Mouse (Mus musculus) hindbrain, embryonic 16.5 days (tissue): ENCODE measurements around the gene Ino80e. TPM values are rescaled to one million over a fixed set of nuclear protein-coding genes. Genes with fewer than 3 reads are reported as not detected.

ENCODE experiments used
- ATAC-seq: fragments of 200-750 bp; cut with Nextera tagmentation; 2 replicates; pipeline ENCODE4 v1.8.0; 2017; ENCODE audit warnings: moderate TSS enrichment, moderate library complexity
- H3K27ac ChIP-seq: fragments of 300-500 bp; sonication (generic); 2 replicates; pipeline ENCODE4 v1.5.1; 2014; ENCODE audit warnings: low read depth, mild to moderate bottlenecking, control low read depth, low read length, moderate library complexity
- H3K27me3 ChIP-seq: fragments of 300-500 bp; sonication (generic); replicated peaks from 2 replicates; pipeline ENCODE4 v1.6.1; 2014; ENCODE audit warnings: low read length; ENCODE audit not compliant: control insufficient read depth, insufficient read depth
- H3K36me3 ChIP-seq: fragments of 300-500 bp; sonication (generic); 2 replicates; pipeline ENCODE4 v1.6.1; 2014; ENCODE audit warnings: mild to moderate bottlenecking, low read length, moderate library complexity, mixed read lengths; ENCODE audit not compliant: control insufficient read depth, insufficient read depth
- H3K4me1 ChIP-seq: fragments of 300-500 bp; sonication (generic); 2 replicates; pipeline ENCODE4 v1.6.1; 2014; ENCODE audit warnings: low read depth, low read length; ENCODE audit not compliant: control insufficient read depth, insufficient read depth
- H3K4me2 ChIP-seq: fragments of 300-500 bp; sonication (generic); 2 replicates; pipeline ENCODE4 v1.6.1; 2014; ENCODE audit warnings: mild to moderate bottlenecking, low read length, control low read depth, moderate library complexity
- H3K4me3 ChIP-seq: fragments of 300-500 bp; sonication (generic); 2 replicates; pipeline ENCODE4 v1.5.1; 2014; ENCODE audit warnings: mild to moderate bottlenecking, low read length, control low read depth, moderate library complexity
- H3K9ac ChIP-seq: fragments of 300-500 bp; sonication (generic); 2 replicates; pipeline ENCODE4 v1.6.1; 2014; ENCODE audit warnings: low read depth, mild to moderate bottlenecking, control low read depth, low read length, moderate library complexity
- H3K9me3 ChIP-seq: fragments of 300-500 bp; sonication (generic); 2 replicates; pipeline ENCODE4 v1.6.1; 2014; ENCODE audit warnings: mild to moderate bottlenecking, low read length, moderate library complexity; ENCODE audit not compliant: control insufficient read depth
- WGBS: fragments of 180-500 bp; shearing (Covaris S2); extraction: QIAGEN DNeasy Blood & Tissue Kit; methylation state at CpG from one replicate; pipeline ENCODE4 v1.1.7; 2014; 5-methylcytosine and 5-hydroxymethylcytosine counted together
- polyA plus RNA-seq: library from polyadenylated mRNA; unstranded; fragments of >200 nt; fragmentation: Nextera tagmentation; extraction: Ambion mirVana; gene quantifications from 2 replicates; pipeline ENCODE4 v1.2.1, GENCODE M21; 2015

Ino80e gene
- polyA plus RNA-seq, 1 experiment from 2014 or later, result 88.3 TPM

- Histone ChIP-seq H3K9me3 (no peaks in the 10 kb centered on the region), H3K36me3 (peaks cover 2% of the 10 kb centered on the region; the same call in 1 of the 2 replicates), H3K4me1 (peaks cover 26% of the 10 kb centered on the region), H3K27me3 (no peaks in the 10 kb centered on the region), H3K9ac (peak overlapping the region; percentile 70), H3K4me3 (peak overlapping the region; percentile 48), H3K4me2 (peak overlapping the region; percentile 73), H3K27ac (peak overlapping the region; percentile 72; the same call in 1 of the 2 replicates)
- ATAC-seq, result peak; percentile 11
- 8% methylated on average over 10 of the region's 10 CpGs for WGBS
Observed at GRCm38 (mm10) chr7:126823940-126824339, 38.2 kb downstream of the Ino80e start.

- peak; percentile 84 for ATAC-seq
- no peaks in the 10 kb centered on the region for H3K27me3 ChIP-seq
- peak overlapping the region; percentile 72 for H3K27ac ChIP-seq
- peaks cover 26% of the 10 kb centered on the region for H3K4me1 ChIP-seq
- WGBS, result 0% methylated on average over 11 of the region's 19 CpGs
- no peaks in the 10 kb centered on the region for H3K36me3 ChIP-seq
- no peaks in the 10 kb centered on the region for H3K9me3 ChIP-seq
- peak overlapping the region; percentile 73 for H3K4me2 ChIP-seq
- peak overlapping the region; percentile 70 for H3K9ac ChIP-seq
- H3K4me3 ChIP-seq, result peak overlapping the region; percentile 48
Observed at GRCm38 (mm10) chr7:126823202-126823711, 38.9 kb downstream of the Ino80e start.

- H3K4me1 ChIP-seq, result peaks cover 26% of the 10 kb centered on the region
Observed at GRCm38 (mm10) chr7:126822741-126823140, 39.4 kb downstream of the Ino80e start.

GRCm38 (mm10) chr7:126821835-126822511 is 40.2 kb downstream of the Ino80e start:
- no peaks in the 10 kb centered on the region for H3K27me3 ChIP-seq
- peak overlapping the region; percentile 72 for H3K27ac ChIP-seq
- no peaks in the 10 kb centered on the region for H3K36me3 ChIP-seq
- peak overlapping the region; percentile 48; the same call in 1 of the 2 replicates for H3K4me3 ChIP-seq
- H3K4me2 ChIP-seq, result peak overlapping the region; percentile 73
- H3K9ac ChIP-seq, result peak overlapping the region; percentile 70
- H3K9me3 ChIP-seq, result no peaks in the 10 kb centered on the region
- H3K4me1 ChIP-seq, result peaks cover 26% of the 10 kb centered on the region
- 18% methylated on average over 7 of the region's 7 CpGs for WGBS
- ATAC-seq, result no peak

More at GRCm38 (mm10) chr7:126822741-126823140, 39.4 kb downstream of the Ino80e start:
- Histone ChIP-seq H3K27me3 (no peaks in the 10 kb centered on the region), H3K27ac (peak overlapping the region; percentile 72), H3K36me3 (no peaks in the 10 kb centered on the region), H3K4me3 (peak overlapping the region; percentile 48), H3K9me3 (no peaks in the 10 kb centered on the region), H3K4me2 (peak overlapping the region; percentile 73), H3K9ac (peak overlapping the region; percentile 70)
- WGBS, result 8% methylated on average over 9 of the region's 9 CpGs
- peak; percentile 58 for ATAC-seq

- H3K9ac ChIP-seq, result no peak overlapping the region
- H3K4me3 ChIP-seq, result no peak overlapping the region
- H3K4me2 ChIP-seq, result no peak overlapping the region
- H3K27me3 ChIP-seq, result no peaks in the 10 kb centered on the region
- 30% methylated on average over 1 of the region's 1 CpGs for WGBS
- no peaks in the 10 kb centered on the region for H3K9me3 ChIP-seq
- H3K27ac ChIP-seq, result no peak overlapping the region
- H3K36me3 ChIP-seq, result no peaks in the 10 kb centered on the region
- no peak for ATAC-seq
- peaks cover 11% of the 10 kb centered on the region for H3K4me1 ChIP-seq
Observed at GRCm38 (mm10) chr7:126818818-126819217, 43.4 kb downstream of the Ino80e start.

GRCm38 (mm10) chr7:126817595-126817994 is 44.6 kb downstream of the Ino80e start:
- Histone ChIP-seq H3K4me1 (peaks cover 7% of the 10 kb centered on the region), H3K4me2 (no peak overlapping the region), H3K36me3 (no peaks in the 10 kb centered on the region), H3K9ac (no peak overlapping the region), H3K27ac (no peak overlapping the region), H3K4me3 (no peak overlapping the region), H3K27me3 (no peaks in the 10 kb centered on the region), H3K9me3 (no peaks in the 10 kb centered on the region)
- 91% methylated on average over 7 of the region's 7 CpGs for WGBS
- no peak for ATAC-seq

GRCm38 (mm10) chr7:126816494-126816893 is 45.7 kb downstream of the Ino80e start:
- 82% methylated on average over 8 of the region's 8 CpGs for WGBS
- H3K27me3 ChIP-seq, result no peaks in the 10 kb centered on the region
- H3K27ac ChIP-seq, result no peak overlapping the region
- no peak overlapping the region for H3K4me3 ChIP-seq
- H3K36me3 ChIP-seq, result no peaks in the 10 kb centered on the region
- H3K4me2 ChIP-seq, result no peak overlapping the region
- H3K9ac ChIP-seq, result no peak overlapping the region
- H3K9me3 ChIP-seq, result no peaks in the 10 kb centered on the region
- no peaks in the 10 kb centered on the region for H3K4me1 ChIP-seq
- no peak for ATAC-seq

GRCm38 (mm10) chr7:126815726-126816222 is 46.4 kb downstream of the Ino80e start:
- Histone ChIP-seq H3K4me1 (no peaks in the 10 kb centered on the region), H3K4me2 (no peak overlapping the region), H3K9me3 (no peaks in the 10 kb centered on the region), H3K4me3 (no peak overlapping the region), H3K27ac (no peak overlapping the region), H3K27me3 (no peaks in the 10 kb centered on the region), H3K9ac (no peak overlapping the region), H3K36me3 (no peaks in the 10 kb centered on the region)
- no peak for ATAC-seq
- 49% methylated on average over 8 of the region's 8 CpGs for WGBS

- Histone ChIP-seq H3K27me3 (no peaks in the 10 kb centered on the region), H3K9ac (peak overlapping the region; percentile 78; the same call in 1 of the 2 replicates), H3K4me3 (no peak overlapping the region; the same call in 1 of the 2 replicates), H3K27ac (no peak overlapping the region), H3K9me3 (no peaks in the 10 kb centered on the region), H3K4me2 (peak overlapping the region; percentile 61), H3K4me1 (peaks cover 13% of the 10 kb centered on the region), H3K36me3 (no peaks in the 10 kb centered on the region)
- WGBS, result 64% methylated on average over 5 of the region's 5 CpGs
- no peak for ATAC-seq
Observed at GRCm38 (mm10) chr7:126809723-126810369, 52.3 kb downstream of the Ino80e start.
